Mouse (Mus musculus) heart, embryonic 16.5 days (tissue): Measurements from ENCODE around the gene Slit2. TPM values are rescaled to one million over a fixed set of nuclear protein-coding genes. Genes with fewer than 3 reads are reported as not detected.

ENCODE experiments used
- ATAC-seq: fragments of 200-750 bp; cut with Nextera tagmentation; replicated peaks from 2 replicates; pipeline ENCODE4 v1.8.0; 2017; ENCODE audit warnings: moderate number of reproducible peaks; ENCODE audit not compliant: insufficient read depth, low FRiP score; ENCODE audit errors: extremely low read depth
- H3K27ac ChIP-seq: fragments of 300-500 bp; sonication (generic); 2 replicates; pipeline ENCODE4 v1.5.1; 2014; ENCODE audit warnings: mild to moderate bottlenecking, low read length, control low read depth, moderate library complexity
- H3K27me3 ChIP-seq: fragments of 300-500 bp; sonication (generic); 2 replicates; pipeline ENCODE4 v1.6.1; 2014; ENCODE audit warnings: low read length, mixed read lengths; ENCODE audit not compliant: control insufficient read depth, insufficient read depth
- H3K36me3 ChIP-seq: fragments of 300-500 bp; sonication (generic); 2 replicates; pipeline ENCODE4 v1.6.1; 2014; ENCODE audit not compliant: control insufficient read depth, insufficient read depth
- H3K4me1 ChIP-seq: fragments of 300-500 bp; sonication (generic); 2 replicates; pipeline ENCODE4 v1.6.1; 2014; ENCODE audit warnings: low read length, mixed read lengths; ENCODE audit not compliant: control insufficient read depth, insufficient read depth
- H3K4me2 ChIP-seq: fragments of 300-500 bp; sonication (generic); 2 replicates; pipeline ENCODE4 v1.6.1; 2014; ENCODE audit warnings: low read depth, mild to moderate bottlenecking, control low read depth, low read length
- H3K4me3 ChIP-seq: fragments of 300-500 bp; sonication (generic); 2 replicates; pipeline ENCODE4 v1.5.1; 2014; ENCODE audit warnings: mild to moderate bottlenecking, control low read depth, low read length
- H3K9ac ChIP-seq: fragments of 300-500 bp; sonication (generic); 2 replicates; pipeline ENCODE4 v1.6.1; 2014; ENCODE audit warnings: low read length, control low read depth
- H3K9me3 ChIP-seq: fragments of 300-500 bp; sonication (generic); replicated peaks from 2 replicates; pipeline ENCODE4 v1.6.1; 2016; ENCODE audit warnings: low read length; ENCODE audit not compliant: control insufficient read depth
- WGBS: fragments of 180-500 bp; shearing (Covaris S2); extraction: QIAGEN DNeasy Blood & Tissue Kit; methylation state at CpG from one replicate; pipeline ENCODE4 v1.1.7; 2014; 5-methylcytosine and 5-hydroxymethylcytosine counted together
- polyA plus RNA-seq: library from polyadenylated mRNA; unstranded; fragments of >200 nt; fragmentation: Nextera tagmentation; extraction: Ambion mirVana; gene quantifications from 2 replicates; pipeline ENCODE4 v1.2.1, GENCODE M21; 2015

Gene Slit2
- polyA plus RNA-seq, 1 experiment from 2014 or later = 14.6 TPM

DNA sequence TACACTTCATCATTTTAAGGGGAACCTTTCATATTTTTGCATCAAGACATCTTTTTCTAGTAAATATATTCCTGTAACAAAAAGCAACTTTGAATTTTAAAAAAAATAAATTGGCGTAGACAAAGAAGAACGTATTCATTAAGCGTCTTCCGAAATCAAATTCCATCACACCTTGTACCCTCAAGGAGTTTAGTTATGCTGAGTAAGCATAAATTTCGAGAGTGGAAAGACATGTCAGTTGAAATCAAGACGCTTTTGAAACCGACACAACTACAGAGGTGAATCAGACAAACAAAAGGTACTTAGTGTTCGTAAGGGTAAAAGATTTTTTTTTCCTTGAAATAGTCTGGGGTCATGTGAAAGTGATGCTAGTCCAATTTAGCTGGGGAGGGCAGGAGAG is 201.4 kb downstream of the Slit2 start:
- Histone ChIP-seq H3K4me3 (no peak overlapping the region), H3K9me3 (no peaks in the 10 kb centered on the region), H3K27ac (no peak overlapping the region), H3K4me2 (no peak overlapping the region), H3K4me1 (no peaks in the 10 kb centered on the region), H3K27me3 (no peaks in the 10 kb centered on the region), H3K9ac (no peak overlapping the region), H3K36me3 (no peaks in the 10 kb centered on the region)
- ATAC-seq = no peak
- 81% methylated on average over 8 of the region's 8 CpGs for WGBS

DNA sequence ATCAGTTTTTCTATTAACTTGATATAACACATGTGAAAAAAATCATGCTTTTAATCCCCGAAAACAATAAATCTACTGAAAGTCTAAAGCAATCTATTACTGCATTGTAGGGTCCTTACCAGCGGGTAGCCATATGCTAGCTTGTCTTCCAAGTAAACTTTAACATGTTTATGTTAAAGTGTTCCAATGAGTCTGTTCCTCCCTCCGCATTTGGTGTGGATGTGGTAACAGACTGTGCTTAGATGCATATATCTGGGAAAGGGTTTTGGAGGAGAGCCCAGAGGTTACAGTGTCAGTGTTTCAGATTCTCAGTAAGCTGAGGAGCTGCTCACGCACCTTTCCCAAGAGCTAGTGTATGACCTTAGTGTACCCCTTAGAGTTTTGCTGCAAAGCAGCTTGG is 204.9 kb downstream of the Slit2 start:
- WGBS = 79% methylated on average over 4 of the region's 4 CpGs
- no peak for ATAC-seq
- Histone ChIP-seq H3K9ac (no peak overlapping the region), H3K4me3 (no peak overlapping the region), H3K4me1 (no peaks in the 10 kb centered on the region), H3K27ac (no peak overlapping the region), H3K9me3 (no peaks in the 10 kb centered on the region), H3K4me2 (no peak overlapping the region), H3K27me3 (no peaks in the 10 kb centered on the region), H3K36me3 (peaks cover 3% of the 10 kb centered on the region; the same call in 1 of the 2 replicates)

DNA sequence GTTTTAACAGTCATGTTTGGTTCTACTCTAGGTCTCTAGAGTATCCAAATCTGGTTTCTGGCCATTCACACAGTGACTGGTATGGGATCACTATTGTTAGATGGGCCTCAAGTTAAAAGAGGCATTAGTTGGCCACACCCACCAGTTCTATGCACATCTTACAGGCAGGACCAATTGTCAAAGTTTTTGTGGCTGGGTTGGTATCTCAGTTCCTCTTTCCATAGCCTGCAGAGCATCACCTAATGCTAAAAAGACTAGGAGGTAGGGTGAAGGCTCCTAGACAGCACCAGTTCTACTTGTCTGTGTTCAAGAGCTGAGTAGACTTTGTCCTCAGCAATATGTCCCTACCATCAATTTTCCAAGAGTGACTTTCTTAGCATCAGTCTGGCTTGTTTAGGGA is 216.4 kb downstream of the Slit2 start:
- H3K9me3 ChIP-seq = no peaks in the 10 kb centered on the region
- H3K4me1 ChIP-seq = no peaks in the 10 kb centered on the region
- no peak overlapping the region for H3K27ac ChIP-seq
- H3K27me3 ChIP-seq = no peaks in the 10 kb centered on the region
- H3K4me2 ChIP-seq = no peak overlapping the region
- no peak overlapping the region for H3K4me3 ChIP-seq
- no peak overlapping the region for H3K9ac ChIP-seq
- H3K36me3 ChIP-seq = 0 out of 2 replicates have a peak, but pooled peaks cover 2% of the 10 kb centered on the region
- no peak for ATAC-seq

DNA sequence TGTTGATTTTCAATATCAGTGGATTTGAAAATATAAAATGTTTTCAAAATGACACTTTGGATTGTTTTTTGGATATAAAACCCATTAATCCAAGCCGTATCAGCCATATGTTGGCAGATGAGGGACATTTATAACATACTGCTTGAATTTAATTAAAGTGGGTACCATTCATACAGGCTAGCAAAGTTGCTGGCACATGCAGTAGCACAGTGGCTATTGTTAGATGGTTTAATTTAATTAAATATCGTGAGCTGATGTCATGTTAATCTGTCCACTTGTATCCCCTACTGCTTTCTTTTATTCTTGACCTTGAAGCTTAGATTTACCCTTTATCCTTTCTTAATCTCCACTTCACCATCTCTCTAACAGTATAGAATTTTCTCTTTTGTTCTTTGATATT is 232.3 kb downstream of the Slit2 start:
- Histone ChIP-seq H3K27me3 (no peaks in the 10 kb centered on the region), H3K9me3 (no peaks in the 10 kb centered on the region), H3K9ac (no peak overlapping the region), H3K4me3 (no peak overlapping the region), H3K36me3 (no peaks in the 10 kb centered on the region), H3K4me1 (no peaks in the 10 kb centered on the region), H3K4me2 (no peak overlapping the region), H3K27ac (no peak overlapping the region)
- ATAC-seq = no peak
- WGBS = 82% methylated on average over 2 of the region's 2 CpGs

DNA sequence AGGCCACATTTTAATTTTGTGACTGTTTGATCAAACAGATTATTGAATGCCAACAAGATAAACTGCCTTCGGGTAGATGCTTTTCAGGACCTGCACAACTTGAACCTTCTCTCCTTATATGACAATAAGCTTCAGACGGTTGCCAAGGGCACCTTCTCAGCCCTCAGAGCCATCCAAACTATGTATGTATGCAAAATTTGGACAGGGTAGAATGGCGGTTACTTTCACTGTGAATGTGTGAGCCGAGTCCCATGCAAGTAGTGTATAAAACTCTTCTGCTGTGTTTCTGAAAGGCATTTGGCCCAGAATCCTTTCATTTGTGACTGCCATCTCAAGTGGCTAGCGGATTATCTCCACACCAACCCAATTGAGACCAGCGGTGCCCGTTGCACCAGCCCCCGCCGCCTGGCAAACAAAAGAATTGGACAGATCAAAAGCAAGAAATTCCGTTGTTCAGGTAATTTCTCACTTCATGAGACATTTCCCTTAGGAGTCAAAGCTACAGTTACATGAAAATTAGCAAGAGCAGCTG is 236.8 kb downstream of the Slit2 start:
- H3K36me3 ChIP-seq = no peaks in the 10 kb centered on the region
- H3K9me3 ChIP-seq = no peaks in the 10 kb centered on the region
- no peaks in the 10 kb centered on the region for H3K27me3 ChIP-seq
- H3K4me1 ChIP-seq = no peaks in the 10 kb centered on the region
- H3K27ac ChIP-seq = no peak overlapping the region
- H3K4me3 ChIP-seq = no peak overlapping the region
- 84% methylated on average over 10 of the region's 10 CpGs for WGBS
- no peak overlapping the region for H3K4me2 ChIP-seq
- no peak for ATAC-seq
- H3K9ac ChIP-seq = no peak overlapping the region

DNA sequence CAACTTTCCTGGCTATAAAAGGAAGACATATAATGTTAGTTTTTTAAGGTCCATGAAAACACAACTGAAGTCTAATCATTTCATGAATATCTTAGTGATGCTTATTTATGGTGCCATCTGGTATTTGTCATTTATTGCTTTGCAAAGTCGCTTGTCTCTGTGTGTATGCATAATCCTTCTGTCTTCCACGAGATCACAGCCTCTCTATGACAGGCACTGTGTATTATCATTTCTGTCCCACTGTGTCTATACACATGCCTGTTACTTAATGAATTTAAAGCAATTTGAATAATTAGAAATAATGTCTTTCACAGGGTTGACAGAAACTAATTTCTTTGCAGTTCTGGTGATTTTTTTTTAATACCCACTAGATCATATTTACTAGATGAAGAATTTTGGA is 242.6 kb downstream of the Slit2 start:
- no peak for ATAC-seq
- H3K4me1 ChIP-seq = no peaks in the 10 kb centered on the region
- no peak overlapping the region for H3K27ac ChIP-seq
- no peaks in the 10 kb centered on the region for H3K27me3 ChIP-seq
- H3K9ac ChIP-seq = no peak overlapping the region
- H3K4me2 ChIP-seq = no peak overlapping the region
- 0 out of 2 replicates have a peak, but pooled peaks cover 2% of the 10 kb centered on the region for H3K36me3 ChIP-seq
- H3K9me3 ChIP-seq = no peaks in the 10 kb centered on the region
- no peak overlapping the region for H3K4me3 ChIP-seq
- 63% methylated on average over 2 of the region's 2 CpGs for WGBS

DNA sequence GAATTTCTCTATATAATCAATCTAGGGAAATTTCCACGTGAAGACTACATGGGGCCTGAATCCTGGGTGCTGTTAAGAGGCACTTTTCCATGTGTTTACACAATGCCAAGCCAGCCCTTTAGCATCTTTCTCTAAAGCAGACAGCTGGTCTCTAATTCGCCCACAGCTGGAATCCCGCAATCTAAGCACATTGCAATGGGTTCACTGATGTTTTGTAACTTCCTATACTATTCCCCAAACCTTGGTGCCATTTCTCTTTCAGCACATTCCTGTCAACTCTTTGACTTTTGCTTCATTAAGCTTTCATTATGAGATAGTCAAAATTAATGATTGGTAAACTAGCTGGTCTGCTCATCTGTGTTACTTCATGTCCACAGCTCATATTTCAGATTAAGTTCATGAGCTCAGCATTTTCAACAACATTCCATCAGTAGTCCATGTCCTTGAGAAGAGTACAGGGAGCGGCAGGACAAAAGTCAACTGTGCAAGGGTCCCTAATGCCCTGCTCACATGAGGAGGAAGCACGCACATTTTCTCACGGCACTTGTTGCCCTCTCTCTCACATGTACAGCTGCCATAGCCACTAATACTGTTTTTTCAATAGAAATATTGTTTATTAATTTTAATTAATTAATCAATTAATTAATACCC is 247.6 kb downstream of the Slit2 start:
- Histone ChIP-seq H3K36me3 (0 out of 2 replicates have a peak, but pooled peaks cover 2% of the 10 kb centered on the region), H3K9ac (no peak overlapping the region), H3K27ac (no peak overlapping the region), H3K4me3 (no peak overlapping the region), H3K9me3 (no peaks in the 10 kb centered on the region), H3K4me1 (no peaks in the 10 kb centered on the region), H3K27me3 (no peaks in the 10 kb centered on the region), H3K4me2 (no peak overlapping the region)
- 67% methylated on average over 6 of the region's 6 CpGs for WGBS
- no peak for ATAC-seq

DNA sequence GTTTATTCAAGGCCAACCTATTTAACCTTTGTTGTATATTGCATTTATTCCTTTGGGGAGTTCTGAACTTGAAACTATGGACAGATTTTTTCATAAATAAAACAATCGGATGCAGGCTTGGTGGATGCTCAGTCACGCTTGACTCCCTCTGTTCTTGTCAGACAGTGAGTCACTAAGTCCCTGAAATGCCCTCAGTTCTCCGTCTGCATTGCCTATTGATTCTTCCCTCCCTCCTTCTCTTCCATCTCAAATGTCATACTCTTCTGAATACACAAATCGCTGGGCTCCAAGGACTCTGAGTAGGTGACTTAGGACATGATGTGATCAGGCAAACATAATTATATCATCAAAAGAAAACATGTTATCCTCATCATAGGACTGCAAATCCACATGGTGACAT is 251.8 kb downstream of the Slit2 start:
- no peak for ATAC-seq
- no peaks in the 10 kb centered on the region for H3K36me3 ChIP-seq
- no peaks in the 10 kb centered on the region for H3K9me3 ChIP-seq
- WGBS = 62% methylated on average over 4 of the region's 4 CpGs
- H3K4me3 ChIP-seq = no peak overlapping the region
- no peak overlapping the region for H3K27ac ChIP-seq
- no peak overlapping the region for H3K4me2 ChIP-seq
- no peaks in the 10 kb centered on the region for H3K27me3 ChIP-seq
- H3K4me1 ChIP-seq = no peaks in the 10 kb centered on the region
- H3K9ac ChIP-seq = no peak overlapping the region

DNA sequence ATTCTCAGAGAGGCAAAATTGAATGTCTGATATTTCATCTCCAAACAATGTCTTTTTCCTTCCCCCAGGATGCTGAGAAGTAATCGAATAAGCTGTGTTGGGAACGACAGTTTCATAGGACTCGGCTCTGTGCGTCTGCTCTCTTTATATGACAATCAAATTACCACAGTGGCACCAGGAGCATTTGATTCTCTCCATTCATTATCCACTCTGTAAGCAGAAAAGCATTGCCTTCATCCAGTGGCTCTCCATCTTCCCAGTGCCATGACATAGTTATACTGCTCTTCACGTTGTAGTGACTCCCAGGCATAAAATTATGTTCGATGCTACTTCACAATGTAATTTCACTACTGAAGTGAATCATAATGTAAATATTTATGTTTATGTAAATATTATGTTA is 252.3 kb downstream of the Slit2 start:
- no peak overlapping the region for H3K9ac ChIP-seq
- no peak overlapping the region for H3K27ac ChIP-seq
- no peaks in the 10 kb centered on the region for H3K36me3 ChIP-seq
- H3K4me3 ChIP-seq = no peak overlapping the region
- H3K4me2 ChIP-seq = no peak overlapping the region
- H3K27me3 ChIP-seq = no peaks in the 10 kb centered on the region
- WGBS = 88% methylated on average over 6 of the region's 6 CpGs
- H3K9me3 ChIP-seq = no peaks in the 10 kb centered on the region
- H3K4me1 ChIP-seq = no peaks in the 10 kb centered on the region
- ATAC-seq = no peak
